Mouse (Mus musculus): ENCODE measurements around the gene Mmd. TPM values are rescaled to one million over a fixed set of nuclear protein-coding genes. Genes with fewer than 3 reads are reported as not detected.

Gene Mmd
- polyA plus RNA-seq, 1 experiment from 2014 or later, result 17.1 TPM

DNA sequence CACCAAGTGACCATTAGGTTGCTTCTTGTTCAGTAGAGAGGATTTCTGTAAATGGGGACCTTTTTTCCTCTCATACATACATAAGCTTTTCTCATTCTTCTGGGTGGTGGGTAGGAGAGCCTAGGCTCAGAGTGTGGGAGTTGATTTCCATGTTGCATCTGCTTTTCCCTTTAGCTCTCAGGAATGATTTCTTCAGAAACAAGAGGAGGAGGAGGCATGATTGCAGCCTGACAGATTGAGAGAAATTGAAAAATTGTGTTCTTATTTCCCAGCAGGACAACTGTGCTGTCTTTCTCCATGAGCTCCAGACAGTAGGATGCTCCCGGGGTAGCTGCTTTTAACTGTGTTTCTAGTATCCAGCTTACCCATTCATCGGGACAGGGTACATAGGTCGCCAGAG, 5.3 kb downstream of the Mmd start:
- no peak overlapping the region for H3K4me3 ChIP-seq (ENCODE audit: low read depth, low read length)
- H3K4me1 ChIP-seq (replicated peaks; ENCODE audit: control insufficient read depth, insufficient read depth, low read length), result peaks cover 23% of the 10 kb centered on the region
- DNase-seq (ENCODE audit: low spot score) (no peak), ATAC-seq (replicated peaks; ENCODE audit: low FRiP score) (no peak)
- no peak overlapping the region for H3K9ac ChIP-seq (ENCODE audit: low read depth, low read length)
- H3K9me3 ChIP-seq (ENCODE audit: control insufficient read depth, low read length), result no peaks in the 10 kb centered on the region
- 83% methylated on average over 3 of the region's 3 CpGs for WGBS
- no peak overlapping the region for H3K27ac ChIP-seq (ENCODE audit: low read depth, low read length)
- H3K36me3 ChIP-seq (ENCODE audit: control insufficient read depth, insufficient read depth, low read length), result no peaks in the 10 kb centered on the region
- H3K27me3 ChIP-seq (replicated peaks; ENCODE audit: control insufficient read depth, insufficient read depth, low read length), result no peaks in the 10 kb centered on the region
- H3K4me2 ChIP-seq, result no peak overlapping the region

DNA sequence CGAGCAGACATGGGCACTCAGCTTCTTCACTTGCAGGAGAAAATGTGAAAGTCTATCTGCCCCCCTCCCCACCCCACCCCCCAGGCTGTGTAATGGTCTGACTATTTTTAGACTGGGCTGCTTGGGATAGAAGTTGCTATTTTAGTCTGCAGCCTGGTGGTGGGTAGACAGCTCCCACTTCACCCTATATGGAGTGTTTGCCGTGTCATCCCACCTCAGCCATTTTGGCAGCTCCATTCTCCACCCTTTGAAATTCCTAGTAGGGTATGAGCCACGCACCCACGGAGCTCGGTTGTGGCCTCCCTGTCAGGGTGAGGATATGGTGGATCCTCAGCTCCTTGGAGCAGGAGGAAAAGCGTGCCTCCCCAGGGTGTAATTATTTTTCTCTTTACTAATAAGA, 6.4 kb downstream of the Mmd start:
- Histone ChIP-seq H3K4me2 (no peak overlapping the region), H3K27ac (ENCODE audit: low read depth, low read length) (no peak overlapping the region), H3K9ac (ENCODE audit: low read depth, low read length) (no peak overlapping the region), H3K36me3 (ENCODE audit: control insufficient read depth, insufficient read depth, low read length) (no peaks in the 10 kb centered on the region; the same call in 1 of the 2 replicates), H3K4me1 (replicated peaks; ENCODE audit: control insufficient read depth, insufficient read depth, low read length) (peaks cover 18% of the 10 kb centered on the region), H3K27me3 (replicated peaks; ENCODE audit: control insufficient read depth, insufficient read depth, low read length) (no peaks in the 10 kb centered on the region), H3K9me3 (ENCODE audit: control insufficient read depth, low read length) (no peaks in the 10 kb centered on the region), H3K4me3 (ENCODE audit: low read depth, low read length) (no peak overlapping the region)
- WGBS, result 72% methylated on average over 6 of the region's 6 CpGs
- no peak; the same call in 1 of the 2 replicates for ATAC-seq (replicated peaks; ENCODE audit: low FRiP score)
- no peak for DNase-seq (ENCODE audit: low spot score)

DNA sequence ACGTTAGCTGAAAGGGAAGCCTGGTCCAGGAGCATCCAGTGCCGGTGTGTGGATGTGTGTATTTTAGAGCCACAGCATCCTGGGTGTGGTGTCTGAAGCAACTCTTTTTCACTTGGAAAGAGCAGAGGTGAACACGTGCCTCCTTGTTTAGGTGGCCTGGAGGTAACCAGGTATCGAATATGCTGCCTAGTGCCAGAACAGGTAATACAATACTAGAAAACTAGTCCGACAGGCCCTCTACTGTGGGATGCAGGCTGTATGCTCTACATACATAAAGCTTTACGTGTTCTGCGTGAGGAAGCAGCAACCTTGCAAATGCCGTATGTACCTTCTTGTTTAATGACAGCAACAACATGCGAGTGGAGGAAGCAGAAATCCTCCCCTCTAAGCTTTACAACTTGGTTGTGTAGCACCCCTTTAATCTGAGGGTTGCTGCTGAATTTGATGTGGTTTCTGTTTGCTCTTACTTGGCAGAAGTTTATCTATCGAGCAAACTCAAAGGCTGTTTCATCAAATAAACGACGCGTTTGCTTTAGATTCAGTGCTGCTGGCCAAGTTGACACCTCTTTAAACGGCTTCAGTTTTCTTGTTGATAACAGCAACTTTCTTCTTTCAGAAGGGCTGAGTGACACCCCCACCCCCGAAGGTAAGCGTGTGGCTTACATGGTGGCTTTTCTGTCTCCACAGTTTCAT, 7.7 kb downstream of the Mmd start:
- no peak overlapping the region for H3K4me2 ChIP-seq
- H3K9ac ChIP-seq (ENCODE audit: low read depth, low read length), result no peak overlapping the region
- H3K36me3 ChIP-seq (ENCODE audit: control insufficient read depth, insufficient read depth, low read length), result peaks cover 6% of the 10 kb centered on the region; the same call in 1 of the 2 replicates
- no peak overlapping the region for H3K4me3 ChIP-seq (ENCODE audit: low read depth, low read length)
- DNase-seq (ENCODE audit: low spot score), result no peak
- H3K27me3 ChIP-seq (replicated peaks; ENCODE audit: control insufficient read depth, insufficient read depth, low read length), result no peaks in the 10 kb centered on the region
- 67% methylated on average over 16 of the region's 16 CpGs for WGBS
- H3K27ac ChIP-seq (ENCODE audit: low read depth, low read length), result no peak overlapping the region
- peaks cover 12% of the 10 kb centered on the region for H3K4me1 ChIP-seq (replicated peaks; ENCODE audit: control insufficient read depth, insufficient read depth, low read length)
- no peak for ATAC-seq (replicated peaks; ENCODE audit: low FRiP score)
- no peaks in the 10 kb centered on the region for H3K9me3 ChIP-seq (ENCODE audit: control insufficient read depth, low read length)

DNA sequence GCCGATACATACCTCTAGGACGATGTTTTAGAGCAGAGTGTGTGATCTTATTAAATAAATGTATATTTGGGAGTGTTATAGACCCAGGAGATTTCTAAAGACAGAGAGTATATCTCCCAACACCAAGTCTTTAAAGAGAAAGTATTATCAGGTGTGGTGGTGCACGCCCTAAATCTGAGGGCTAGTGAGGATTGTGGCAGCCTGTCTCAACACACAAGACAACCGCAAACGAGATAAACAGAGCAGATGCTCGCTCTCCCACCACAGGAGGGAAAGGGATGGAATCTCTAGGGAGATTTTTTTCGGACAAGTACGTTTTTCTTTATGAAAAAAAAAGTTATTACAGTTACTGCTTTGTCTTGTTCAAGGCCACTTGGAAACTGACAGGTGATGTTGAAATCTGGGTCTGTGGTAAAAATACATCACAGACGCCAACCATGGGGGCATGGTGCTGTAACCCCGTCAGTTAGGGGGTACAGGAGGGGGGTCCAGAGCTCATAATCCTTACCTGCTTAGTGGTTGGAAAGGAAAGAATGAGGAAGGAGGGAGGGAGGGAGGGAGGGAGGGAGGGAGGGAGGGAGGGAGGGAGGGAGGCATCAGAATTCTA, 9.2 kb downstream of the Mmd start:
- 62% methylated on average over 10 of the region's 10 CpGs for WGBS
- ATAC-seq (replicated peaks; ENCODE audit: low FRiP score) (no peak), DNase-seq (ENCODE audit: low spot score) (no peak)
- Histone ChIP-seq H3K4me2 (no peak overlapping the region), H3K36me3 (ENCODE audit: control insufficient read depth, insufficient read depth, low read length) (peaks cover 15% of the 10 kb centered on the region; the same call in 1 of the 2 replicates), H3K4me3 (ENCODE audit: low read depth, low read length) (no peak overlapping the region), H3K9ac (ENCODE audit: low read depth, low read length) (no peak overlapping the region), H3K4me1 (replicated peaks; ENCODE audit: control insufficient read depth, insufficient read depth, low read length) (peaks cover 8% of the 10 kb centered on the region), H3K9me3 (ENCODE audit: control insufficient read depth, low read length) (no peaks in the 10 kb centered on the region), H3K27me3 (replicated peaks; ENCODE audit: control insufficient read depth, insufficient read depth, low read length) (no peaks in the 10 kb centered on the region), H3K27ac (ENCODE audit: low read depth, low read length) (no peak overlapping the region)

DNA sequence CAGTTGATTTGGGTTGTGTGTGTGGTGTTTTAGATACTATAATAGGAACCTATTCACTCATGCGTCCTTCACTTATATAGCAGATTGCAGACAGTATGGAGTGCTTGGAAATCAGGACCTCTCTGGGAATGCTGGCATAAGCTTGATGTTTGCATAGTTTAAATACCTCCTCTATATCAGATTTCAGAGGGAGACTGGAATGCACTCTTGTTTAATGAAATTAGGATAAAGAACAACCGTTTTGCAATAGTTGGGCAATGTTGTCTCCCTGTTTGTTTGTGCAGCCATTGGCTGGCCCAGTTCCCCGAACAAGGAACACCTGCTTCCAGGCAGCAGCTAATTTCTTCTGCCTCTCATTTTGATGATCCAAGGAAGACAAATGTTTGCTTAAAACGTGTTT, 9.8 kb downstream of the Mmd start:
- Histone ChIP-seq H3K36me3 (ENCODE audit: control insufficient read depth, insufficient read depth, low read length) (peaks cover 15% of the 10 kb centered on the region; the same call in 1 of the 2 replicates), H3K4me1 (replicated peaks; ENCODE audit: control insufficient read depth, insufficient read depth, low read length) (peaks cover 6% of the 10 kb centered on the region), H3K27me3 (replicated peaks; ENCODE audit: control insufficient read depth, insufficient read depth, low read length) (no peaks in the 10 kb centered on the region), H3K9me3 (ENCODE audit: control insufficient read depth, low read length) (no peaks in the 10 kb centered on the region), H3K4me3 (ENCODE audit: low read depth, low read length) (no peak overlapping the region), H3K27ac (ENCODE audit: low read depth, low read length) (no peak overlapping the region), H3K4me2 (no peak overlapping the region), H3K9ac (ENCODE audit: low read depth, low read length) (no peak overlapping the region)
- ATAC-seq (replicated peaks; ENCODE audit: low FRiP score) (no peak), DNase-seq (ENCODE audit: low spot score) (no peak)
- 60% methylated on average over 4 of the region's 4 CpGs for WGBS

DNA sequence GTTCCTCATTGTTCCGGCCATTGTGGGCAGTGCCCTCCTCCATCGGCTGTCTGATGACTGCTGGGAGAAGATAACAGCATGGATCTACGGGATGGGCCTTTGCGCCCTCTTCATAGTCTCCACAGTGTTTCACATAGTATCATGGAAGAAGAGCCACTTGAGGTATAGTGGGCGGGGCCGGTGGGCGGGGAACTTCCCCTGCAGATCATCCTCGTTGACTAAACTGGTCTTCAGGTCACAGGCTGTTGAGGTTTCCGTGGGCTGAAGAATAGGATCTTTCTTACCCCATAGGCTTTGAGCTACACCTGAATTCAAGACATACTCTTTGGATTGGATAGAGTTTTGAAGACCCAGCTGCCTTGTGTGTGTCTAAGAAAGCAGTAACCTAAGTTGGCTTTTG, 10.6 kb downstream of the Mmd start:
- Histone ChIP-seq H3K27ac (ENCODE audit: low read depth, low read length) (no peak overlapping the region), H3K9me3 (ENCODE audit: control insufficient read depth, low read length) (no peaks in the 10 kb centered on the region), H3K27me3 (replicated peaks; ENCODE audit: control insufficient read depth, insufficient read depth, low read length) (no peaks in the 10 kb centered on the region), H3K4me3 (ENCODE audit: low read depth, low read length) (no peak overlapping the region), H3K9ac (ENCODE audit: low read depth, low read length) (no peak overlapping the region), H3K36me3 (ENCODE audit: control insufficient read depth, insufficient read depth, low read length) (peaks cover 18% of the 10 kb centered on the region; the same call in 1 of the 2 replicates), H3K4me2 (no peak overlapping the region), H3K4me1 (replicated peaks; ENCODE audit: control insufficient read depth, insufficient read depth, low read length) (peaks cover 5% of the 10 kb centered on the region)
- no peak for DNase-seq (ENCODE audit: low spot score)
- peak; percentile 59; the same call in 1 of the 2 replicates for ATAC-seq (replicated peaks; ENCODE audit: low FRiP score)
- WGBS, result 64% methylated on average over 9 of the region's 9 CpGs

DNA sequence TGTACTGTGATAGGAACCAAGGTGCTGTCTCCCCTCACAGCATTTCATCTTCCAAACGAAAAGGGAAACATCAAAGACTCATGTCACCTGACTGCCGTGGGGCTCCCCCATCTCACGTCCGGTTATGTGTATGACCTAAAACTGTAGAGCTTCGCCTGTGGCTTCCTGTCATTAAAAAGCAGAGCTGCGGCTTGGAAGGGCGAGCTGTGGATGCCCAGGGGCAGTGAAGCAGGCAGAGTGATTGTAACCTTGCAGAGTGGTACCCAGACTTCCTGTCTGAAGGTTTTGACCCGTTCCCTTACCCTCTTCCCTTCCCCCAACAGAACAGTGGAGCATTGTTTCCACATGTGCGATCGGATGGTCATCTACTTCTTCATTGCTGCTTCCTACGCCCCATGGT, 14.9 kb downstream of the Mmd start:
- Histone ChIP-seq H3K9ac (ENCODE audit: low read depth, low read length) (no peak overlapping the region), H3K27ac (ENCODE audit: low read depth, low read length) (no peak overlapping the region), H3K9me3 (ENCODE audit: control insufficient read depth, low read length) (no peaks in the 10 kb centered on the region), H3K4me1 (replicated peaks; ENCODE audit: control insufficient read depth, insufficient read depth, low read length) (no peaks in the 10 kb centered on the region; the same call in 1 of the 2 replicates), H3K36me3 (ENCODE audit: control insufficient read depth, insufficient read depth, low read length) (peaks cover 22% of the 10 kb centered on the region; the same call in 1 of the 2 replicates), H3K27me3 (replicated peaks; ENCODE audit: control insufficient read depth, insufficient read depth, low read length) (no peaks in the 10 kb centered on the region), H3K4me2 (no peak overlapping the region), H3K4me3 (ENCODE audit: low read depth, low read length) (no peak overlapping the region)
- no peak for DNase-seq (ENCODE audit: low spot score)
- no peak for ATAC-seq (replicated peaks; ENCODE audit: low FRiP score)
- WGBS, result 82% methylated on average over 11 of the region's 11 CpGs

DNA sequence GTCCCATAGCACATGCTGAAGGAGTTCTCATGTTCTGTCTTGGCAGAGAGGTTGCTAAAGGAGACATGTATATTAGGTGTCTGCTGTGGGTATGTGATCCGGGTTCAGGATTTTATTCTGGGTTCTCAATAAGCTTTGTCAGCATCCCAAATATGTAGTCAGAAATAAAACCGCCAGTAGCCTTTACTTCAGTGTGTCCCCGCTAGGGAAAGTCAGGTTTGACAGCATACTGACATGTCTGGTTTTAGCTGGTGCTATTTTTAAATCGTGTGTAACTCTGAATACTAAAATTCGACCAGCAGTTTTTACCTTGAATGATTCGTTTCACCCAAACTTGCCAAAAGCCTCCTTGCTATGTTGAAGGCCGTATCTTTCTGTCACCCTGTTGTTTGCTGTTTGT, 16.3 kb downstream of the Mmd start:
- no peak for ATAC-seq (replicated peaks; ENCODE audit: low FRiP score)
- Histone ChIP-seq H3K4me3 (ENCODE audit: low read depth, low read length) (no peak overlapping the region), H3K4me1 (replicated peaks; ENCODE audit: control insufficient read depth, insufficient read depth, low read length) (no peaks in the 10 kb centered on the region), H3K9me3 (ENCODE audit: control insufficient read depth, low read length) (no peaks in the 10 kb centered on the region), H3K27me3 (replicated peaks; ENCODE audit: control insufficient read depth, insufficient read depth, low read length) (no peaks in the 10 kb centered on the region), H3K9ac (ENCODE audit: low read depth, low read length) (no peak overlapping the region), H3K4me2 (no peak overlapping the region), H3K27ac (ENCODE audit: low read depth, low read length) (no peak overlapping the region), H3K36me3 (ENCODE audit: control insufficient read depth, insufficient read depth, low read length) (peaks cover 22% of the 10 kb centered on the region; the same call in 1 of the 2 replicates)
- DNase-seq (ENCODE audit: low spot score), result no peak
- WGBS, result 88% methylated on average over 7 of the region's 7 CpGs

DNA sequence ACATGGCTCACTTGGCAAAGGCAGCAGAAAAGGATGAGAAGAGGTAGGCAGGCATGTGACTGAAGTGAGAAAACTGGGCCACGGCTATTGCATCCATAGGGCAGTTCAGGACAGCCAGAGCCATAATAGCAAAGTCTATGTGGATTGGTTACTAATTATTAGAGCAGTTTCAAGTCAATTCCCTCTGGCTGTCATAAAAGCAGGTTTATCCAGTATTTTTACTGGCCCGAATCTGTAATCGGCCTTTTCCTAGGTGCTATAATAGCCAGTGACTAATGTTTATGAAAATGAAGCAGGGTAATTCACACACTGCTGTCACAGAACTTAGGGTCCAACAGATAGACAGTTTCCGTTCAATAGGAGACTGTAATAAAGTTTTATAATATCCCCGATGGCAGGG, 19.7 kb downstream of the Mmd start:
- 87% methylated on average over 5 of the region's 5 CpGs for WGBS
- ATAC-seq (replicated peaks; ENCODE audit: low FRiP score) (no peak), DNase-seq (ENCODE audit: low spot score) (no peak)
- Histone ChIP-seq H3K4me2 (no peak overlapping the region), H3K4me3 (ENCODE audit: low read depth, low read length) (no peak overlapping the region), H3K9me3 (ENCODE audit: control insufficient read depth, low read length) (no peaks in the 10 kb centered on the region), H3K27me3 (replicated peaks; ENCODE audit: control insufficient read depth, insufficient read depth, low read length) (no peaks in the 10 kb centered on the region), H3K9ac (ENCODE audit: low read depth, low read length) (no peak overlapping the region), H3K4me1 (replicated peaks; ENCODE audit: control insufficient read depth, insufficient read depth, low read length) (no peaks in the 10 kb centered on the region), H3K36me3 (ENCODE audit: control insufficient read depth, insufficient read depth, low read length) (peaks cover 9% of the 10 kb centered on the region; the same call in 1 of the 2 replicates), H3K27ac (ENCODE audit: low read depth, low read length) (no peak overlapping the region)

Measured in liver, embryonic 11.5 days (tissue).